Mouse (Mus musculus) cerebellum, adult 9-11 months (tissue): ENCODE measurements at regions not wholly inside any gene's neighbourhood (a gene's known extent, or its start where the extent isn't known, plus 50 kb on each side); places are given as distances from the start of the nearest gene placed in this dataset.

ENCODE experiments used
- DNase-seq: peaks from one replicate; pipeline ENCODE4 v3.0.0; 2022

DNA sequence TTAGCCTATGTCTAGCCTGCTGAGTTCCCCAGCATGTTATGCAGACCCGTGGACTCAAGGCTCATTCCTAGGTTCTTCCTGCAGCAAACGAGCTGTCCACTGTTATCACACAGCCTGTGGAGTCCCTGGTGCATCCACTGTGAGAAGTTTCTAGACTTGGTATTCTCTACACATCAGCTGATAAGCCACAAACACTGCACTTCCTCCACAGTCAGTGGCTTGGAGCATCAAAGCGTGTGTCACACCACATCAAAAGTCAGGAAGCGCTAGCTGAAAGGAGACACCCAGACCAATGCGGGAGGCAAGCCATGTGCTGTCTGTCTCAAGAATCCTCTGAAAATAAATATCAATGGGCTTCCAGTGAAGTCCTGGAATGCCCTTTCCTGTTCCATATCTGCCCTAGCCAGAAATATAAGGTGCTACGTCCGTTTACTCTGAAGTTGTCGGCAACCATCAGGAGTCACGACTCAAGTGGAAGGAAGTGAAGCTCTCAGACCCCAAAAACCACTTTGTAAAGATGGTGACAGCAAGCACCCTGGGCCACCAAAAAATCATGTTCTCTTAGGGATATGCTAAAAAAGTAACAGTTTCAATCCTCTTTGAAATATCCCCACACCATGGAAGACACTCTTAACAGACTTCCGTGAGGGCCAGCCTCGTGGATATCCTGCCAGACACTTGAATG is 227.7 kb downstream of the Adgrl2 start:
- DNase-seq: no peak

GRCm38 (mm10) chr3:148761586-148761985 is 228.8 kb downstream of the Adgrl2 start:
- no peak for DNase-seq

GRCm38 (mm10) chr3:148759500-148759899 is 230.9 kb downstream of the Adgrl2 start:
- DNase-seq: no peak

DNA sequence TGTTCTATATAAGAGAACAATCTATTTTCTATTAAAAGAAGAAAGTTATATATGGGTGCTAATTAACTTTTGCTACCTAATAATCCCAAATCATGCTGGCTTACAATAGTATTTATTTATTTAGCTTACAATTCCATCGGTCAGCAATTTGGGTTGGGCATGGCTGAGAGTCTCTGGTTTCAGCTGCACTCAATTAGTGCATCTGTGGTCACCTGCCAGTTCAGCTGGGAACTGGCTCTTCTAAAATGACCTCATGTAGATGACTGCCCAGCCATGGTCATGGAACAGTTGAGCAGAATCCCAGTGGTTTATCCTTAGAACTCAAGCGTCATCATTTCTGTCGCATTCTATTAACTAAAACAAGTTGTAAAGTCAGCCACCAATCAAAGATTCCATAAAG is 244.1 kb downstream of the Adgrl2 start:
- no peak for DNase-seq

DNA sequence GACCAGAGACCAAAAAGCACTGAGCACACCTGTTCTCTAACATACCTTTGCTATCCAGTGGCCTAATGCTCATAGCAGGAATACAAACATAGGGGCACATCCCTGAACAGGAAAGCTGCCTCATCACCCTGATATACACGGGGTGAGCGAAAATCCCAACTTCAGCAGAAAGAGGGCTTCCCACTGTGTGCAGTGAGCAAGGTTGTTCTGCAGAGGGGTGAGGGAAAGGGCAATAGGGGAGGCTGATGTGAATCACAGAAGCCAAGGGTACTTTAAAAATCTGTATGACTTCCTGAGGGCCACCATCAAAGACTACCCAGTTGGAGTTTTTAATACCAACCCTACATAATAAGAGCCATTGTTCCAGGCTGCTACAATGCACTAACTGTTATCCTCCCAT is 245.7 kb downstream of the Adgrl2 start:
- no peak for DNase-seq

- DNase-seq: no peak
These were observed 256.1 kb downstream of the Adgrl2 start for GRCm38 (mm10) chr3:148734194-148734749.

DNA sequence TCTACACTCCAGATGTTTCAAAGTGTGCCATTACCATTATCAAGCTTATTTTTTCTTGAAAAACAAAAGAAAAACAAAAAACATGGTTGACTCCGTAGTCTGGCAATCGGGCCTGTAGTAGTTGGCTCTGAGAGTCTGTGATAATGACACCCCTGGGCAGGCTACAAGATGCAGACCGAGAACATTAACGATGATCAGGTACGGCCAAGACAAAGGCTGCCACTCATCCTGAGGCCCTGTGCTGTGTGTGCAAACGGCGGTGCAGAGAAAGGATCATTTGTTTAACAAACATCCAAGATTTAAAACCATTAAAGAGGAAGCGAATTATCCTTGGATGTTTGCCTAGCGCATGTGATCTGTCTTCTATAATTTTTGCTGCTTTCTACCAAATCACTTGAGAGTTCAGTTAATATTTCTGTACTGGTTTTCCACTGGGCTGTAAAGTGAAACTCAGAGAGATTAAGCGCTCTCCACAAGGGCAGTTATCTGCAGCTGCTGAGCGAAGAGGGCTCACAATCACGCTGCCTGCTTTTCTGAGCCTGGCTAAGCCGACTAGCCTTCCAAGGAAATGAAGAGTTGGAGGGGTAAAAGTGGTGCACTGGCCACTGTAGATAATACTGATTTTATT is 257.0 kb downstream of the Adgrl2 start:
- no peak for DNase-seq

- DNase-seq: no peak
These were observed 258.9 kb downstream of the Adgrl2 start for GRCm38 (mm10) chr3:148731436-148731835.

GRCm38 (mm10) chr3:148729242-148729680 is 261.1 kb downstream of the Adgrl2 start:
- no peak for DNase-seq

DNA sequence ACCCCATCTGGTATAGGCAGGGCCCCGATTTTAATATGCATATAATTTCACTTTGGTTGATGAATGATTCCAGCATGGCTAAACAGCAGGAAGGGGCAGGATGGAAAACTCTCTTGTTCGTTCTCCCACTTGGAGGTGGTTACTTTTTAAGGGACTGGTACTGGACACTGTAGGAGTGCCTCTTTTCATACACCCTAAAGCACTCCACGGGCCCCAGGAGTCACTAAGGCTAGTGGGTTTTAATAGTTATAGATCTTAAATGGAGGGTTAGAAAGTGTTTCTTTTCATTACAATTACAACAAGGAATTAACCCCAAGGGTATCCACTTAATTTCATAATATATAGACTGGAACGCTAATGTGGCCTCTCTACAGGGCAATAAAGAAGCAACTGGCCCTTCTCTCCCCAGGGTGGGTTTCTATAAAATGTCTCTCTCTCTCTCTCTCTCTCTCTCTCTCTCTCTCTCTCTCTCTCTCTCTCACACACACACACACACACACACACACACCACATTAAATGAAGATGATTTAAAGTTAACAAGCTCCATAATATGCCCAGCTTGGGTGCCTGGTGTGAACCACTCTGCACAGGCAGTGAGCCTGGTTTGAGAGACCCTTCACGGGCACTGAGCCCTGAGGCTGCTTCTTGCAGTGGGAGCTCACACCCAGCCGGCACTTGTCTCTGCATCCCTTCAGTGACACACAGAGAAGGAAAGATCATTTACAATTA is 261.7 kb downstream of the Adgrl2 start:
- no peak for DNase-seq

- no peak for DNase-seq
These were observed 263.6 kb downstream of the Adgrl2 start for GRCm38 (mm10) chr3:148726596-148727331.

GRCm38 (mm10) chr3:148696555-148696954 is 293.8 kb downstream of the Adgrl2 start:
- DNase-seq: no peak

DNA sequence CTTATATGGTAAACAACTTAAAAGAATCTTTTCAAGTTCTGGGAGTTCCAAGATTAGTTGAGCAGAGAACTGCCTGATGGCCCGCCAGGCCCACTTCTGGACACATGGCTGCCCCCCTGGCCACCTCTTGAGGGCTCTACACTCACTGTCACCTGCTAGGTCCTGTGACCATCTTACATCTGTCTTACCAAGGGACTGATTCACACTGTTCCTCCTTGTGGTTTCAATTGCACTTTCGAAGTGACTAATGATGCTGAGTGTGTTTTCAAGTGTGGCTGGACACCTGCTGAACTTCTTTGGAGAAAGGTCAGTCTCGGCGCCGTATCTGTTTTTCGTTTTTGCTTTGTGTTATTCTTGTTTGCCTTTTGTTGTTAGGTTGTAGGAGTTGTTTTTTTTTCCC is 294.9 kb downstream of the Adgrl2 start:
- DNase-seq: no peak

- no peak for DNase-seq
These were observed 307.2 kb downstream of the Adgrl2 start for GRCm38 (mm10) chr3:148683181-148683580.

DNA sequence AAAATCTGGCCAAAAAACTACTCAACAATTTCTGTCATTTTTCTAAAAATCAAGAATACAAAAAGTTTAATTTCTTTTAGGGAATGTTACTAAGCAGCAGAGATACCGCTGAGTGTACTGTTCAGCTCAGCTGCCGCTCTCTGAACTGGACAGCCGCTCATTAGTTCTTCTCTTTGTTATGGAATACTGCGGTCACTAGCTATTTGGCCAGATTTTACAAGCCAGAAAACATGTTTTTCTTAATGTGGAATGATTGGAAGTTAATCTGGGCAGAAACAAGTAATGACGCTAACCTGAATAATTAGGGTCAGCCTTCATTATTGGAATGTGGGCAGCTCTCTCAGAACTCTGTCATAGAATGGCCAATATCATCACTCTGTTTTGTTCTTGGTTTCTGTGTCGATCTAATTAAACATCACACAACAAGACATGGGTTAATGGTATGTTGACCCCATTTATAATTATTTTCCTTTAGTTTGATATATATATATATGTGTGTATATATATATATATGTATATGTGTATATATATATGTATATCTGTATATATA is 307.8 kb downstream of the Adgrl2 start:
- no peak for DNase-seq

DNA sequence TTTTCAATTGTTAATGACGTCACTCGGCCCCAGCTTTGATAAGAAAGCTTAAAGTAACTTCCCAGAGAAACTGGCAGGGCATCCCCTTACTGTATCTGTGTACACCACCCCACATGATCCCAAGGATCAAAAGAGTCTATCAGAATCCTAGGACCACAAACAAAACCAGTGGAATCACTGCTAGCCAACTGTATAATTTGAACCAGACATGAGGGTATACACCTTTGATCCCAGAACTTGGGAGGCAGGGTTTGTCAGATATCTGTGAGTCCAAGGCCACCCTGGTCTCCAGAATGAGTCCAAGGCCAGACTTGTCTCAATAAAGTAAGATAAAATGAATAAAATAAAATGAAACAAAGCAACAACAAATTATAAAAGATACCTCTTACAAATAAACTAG is 309.2 kb downstream of the Adgrl2 start:
- DNase-seq: no peak

GRCm38 (mm10) chr3:148680737-148681136 is 309.6 kb downstream of the Adgrl2 start:
- DNase-seq: no peak

DNA sequence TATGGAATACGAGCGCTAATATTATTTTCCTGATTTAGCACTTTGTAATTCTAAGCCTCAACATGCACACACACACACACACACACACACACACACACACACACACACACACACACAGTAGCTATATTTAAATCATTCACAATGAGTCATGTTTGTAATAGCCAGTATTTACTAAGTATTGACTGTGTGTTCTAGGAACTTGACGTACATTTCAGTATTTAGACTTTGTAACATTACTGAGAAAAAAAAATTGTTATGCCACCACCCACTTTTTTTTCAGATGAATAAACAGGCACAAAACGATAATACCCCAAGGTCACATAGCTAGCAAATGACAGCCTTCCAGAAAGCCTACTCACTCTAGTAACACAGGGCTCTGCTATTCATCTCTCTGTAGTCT is 310.3 kb downstream of the Adgrl2 start:
- DNase-seq: no peak

GRCm38 (mm10) chr3:148679121-148679520 is 311.2 kb downstream of the Adgrl2 start:
- no peak for DNase-seq

- DNase-seq: no peak
These were observed 314.3 kb downstream of the Adgrl2 start for GRCm38 (mm10) chr3:148676025-148676424.

DNA sequence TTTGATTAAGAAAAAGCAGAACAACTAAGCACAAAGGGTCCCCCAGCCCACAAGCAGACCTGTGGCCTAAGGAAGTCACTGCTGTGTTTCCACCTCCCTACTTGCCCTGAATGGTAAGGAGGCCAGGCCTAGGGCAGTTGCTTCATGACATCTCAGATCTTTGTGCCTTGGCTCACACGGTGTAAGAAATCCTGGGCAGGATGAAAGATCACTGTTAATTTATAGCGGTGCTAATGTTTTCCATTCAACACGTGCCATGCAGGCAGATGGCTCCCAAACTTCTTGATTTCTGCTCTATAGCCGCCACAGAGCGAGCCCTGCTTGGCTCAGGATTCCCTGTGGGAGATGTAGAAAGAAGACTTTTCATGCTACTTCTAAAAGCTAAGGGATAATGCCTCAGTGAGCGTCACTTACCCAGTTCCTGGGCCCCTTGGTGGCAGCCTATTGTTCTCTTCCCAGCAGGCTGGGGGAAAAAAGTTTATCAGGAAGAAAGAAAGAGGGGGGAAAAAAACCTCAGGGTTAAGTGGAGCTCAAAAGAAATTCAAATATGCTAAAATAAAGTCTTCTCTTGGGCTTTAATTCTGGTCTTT is 327.4 kb downstream of the Adgrl2 start:
- DNase-seq: no peak

GRCm38 (mm10) chr3:148659024-148659423 is 331.3 kb downstream of the Adgrl2 start:
- no peak for DNase-seq
